Mouse (Mus musculus) embryonic fibroblast, embryonic 13.5 days (primary cell): ENCODE measurements around the gene Birc7.

Experiments used
- CTCF ChIP-seq: IDR thresholded peaks from 2 replicates; pipeline ENCODE4 v1.5.1; 2011; ENCODE audit warnings: mild to moderate bottlenecking, control low read depth, low read length, moderate library complexity, borderline replicate concordance; ENCODE audit not compliant: insufficient read depth
- POLR2A ChIP-seq: IDR thresholded peaks from 2 replicates; pipeline ENCODE4 v1.6.1; 2011; ENCODE audit warnings: low read depth, mild to moderate bottlenecking, control low read depth, low read length, moderate library complexity

GRCm38 (mm10) chr2:180941869-180942268, 13.0 kb downstream of the Birc7 start:
- no peak for TF ChIP-seq CTCF
- TF ChIP-seq POLR2A: no peak
